Mouse (Mus musculus) liver, embryonic 14.5 days (tissue): ENCODE results near the gene Lair1.

ENCODE experiments used
- CTCF ChIP-seq: IDR thresholded peaks from 2 replicates; pipeline ENCODE4 v1.5.1; 2016; ENCODE audit warnings: antibody characterized with exemption, low read depth, control low read depth
- EP300 ChIP-seq: IDR thresholded peaks from 2 replicates; pipeline ENCODE4 v1.6.1; 2016; ENCODE audit warnings: antibody characterized with exemption, low read depth

DNA sequence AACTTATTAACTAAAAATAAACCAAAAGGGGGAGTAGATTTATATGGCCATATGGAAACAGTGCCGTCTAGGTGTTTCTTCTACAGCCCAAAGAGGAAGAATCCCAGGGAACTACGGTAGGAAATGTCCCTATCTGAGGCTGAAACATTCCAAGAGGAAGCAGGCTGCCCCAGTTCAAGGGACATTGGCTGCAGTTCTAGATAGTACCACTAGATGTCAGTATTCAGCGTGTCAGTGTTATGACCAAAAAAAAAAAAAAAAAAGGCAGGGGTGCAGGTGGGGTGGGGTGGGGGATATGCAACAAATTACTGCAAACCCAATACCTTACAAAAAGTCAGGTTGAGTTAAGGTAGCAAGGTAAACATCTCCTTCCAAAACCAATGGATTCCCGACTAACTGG, 40.4 kb upstream of the Lair1 start:
- TF ChIP-seq CTCF (peak; percentile 76), EP300 (no peak)
